8 mouse cellular contexts compared by ENCODE assay signal in the genomic region with DNA sequence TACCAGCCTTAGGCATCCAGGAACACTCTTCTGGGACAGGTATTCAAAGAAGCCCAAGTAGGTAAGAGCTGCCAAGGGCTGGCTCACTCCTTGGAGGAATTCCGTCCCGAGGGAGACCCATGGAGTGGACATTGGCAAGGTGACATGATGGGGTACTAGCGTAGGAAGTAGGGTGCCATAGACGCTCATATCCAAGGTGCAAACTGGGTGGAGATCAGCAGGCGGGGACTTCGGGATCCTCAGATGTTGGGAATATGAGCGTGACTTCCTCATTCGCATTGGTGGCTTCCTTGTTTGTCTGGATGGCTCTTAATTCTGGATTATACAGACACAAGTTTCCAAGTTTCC. TPM values are rescaled to one million over a fixed set of nuclear protein-coding genes. Genes with fewer than 3 reads are reported as not detected.
DNase-seq lines count a peak whose midpoint lies in the region; ATAC-seq and TF ChIP-seq lines count a peak whose summit lies in the region.

No protein-coding gene starts in this region.

- H3K4me1 ChIP-seq in embryonic fibroblast, embryonic 13.5 days (ENCODE audit: control insufficient read depth, insufficient read depth, low read length) = no peaks in the 10 kb centered on the region
- H3K4me1 ChIP-seq in limb, embryonic 11.5 days (ENCODE audit: control insufficient read depth, insufficient read depth, low read length) = no peaks in the 10 kb centered on the region
- H3K4me1 ChIP-seq in midbrain, postnatal 0 days (ENCODE audit: insufficient read depth, low read length) = peaks cover 11% of the 10 kb centered on the region; the same call in 1 of the 2 replicates

- no peaks in the 10 kb centered on the region for H3K27me3 ChIP-seq in limb, embryonic 11.5 days (ENCODE audit: control insufficient read depth, insufficient read depth, low read length)
- no peaks in the 10 kb centered on the region for H3K27me3 ChIP-seq in midbrain, postnatal 0 days (ENCODE audit: insufficient read depth, low read length)

- H3K9me3 ChIP-seq in limb, embryonic 11.5 days (ENCODE audit: control insufficient read depth, low read length) = no peaks in the 10 kb centered on the region
- no peaks in the 10 kb centered on the region for H3K9me3 ChIP-seq in midbrain, postnatal 0 days (ENCODE audit: low read length)

- WGBS in limb, embryonic 11.5 days = 28% methylated on average over 8 of the region's 8 CpGs
- 23% methylated on average over 8 of the region's 8 CpGs for WGBS in midbrain, postnatal 0 days

- H3K27ac ChIP-seq in layer of hippocampus, adult 2 months = no peak overlapping the region
- H3K27ac ChIP-seq in embryonic fibroblast, embryonic 13.5 days (ENCODE audit: insufficient read depth, low read length) = no peak overlapping the region
- no peak overlapping the region; the same call in 1 of the 2 replicates for H3K27ac ChIP-seq in limb, embryonic 11.5 days (replicated peaks; ENCODE audit: low read depth, low read length)
- peak overlapping the region; percentile 69 for H3K27ac ChIP-seq in midbrain, postnatal 0 days (ENCODE audit: low read depth, low read length)

- ATAC-seq in limb, embryonic 11.5 days (ENCODE audit: insufficient number of reproducible peaks, low FRiP score, low TSS enrichment, low read depth) = no peak
- ATAC-seq in midbrain, postnatal 0 days (ENCODE audit: low FRiP score) = peak; percentile 25; the same call in 1 of the 2 replicates
- ATAC-seq in cerebellum, adult (ENCODE audit: insufficient number of reproducible peaks, low FRiP score, low TSS enrichment) = no peak

- DNase-seq in layer of hippocampus, adult 2 months (ENCODE audit: low spot score in 2 of 2) = no peak
- DNase-seq in layer of hippocampus, adult 11-12 months (ENCODE audit: low spot score) = no peak
- DNase-seq in limb, embryonic 11.5 days (ENCODE audit: low spot score) = no peak
- no peak for DNase-seq in midbrain, postnatal 0 days (ENCODE audit: low spot score)
- DNase-seq in ovary, postnatal 36 days (ENCODE audit: low spot score) = no peak
- no peak for DNase-seq in adrenal gland, adult 8-10 months

- TF ChIP-seq CTCF in layer of hippocampus, adult 2 months (conservative IDR thresholded peaks at IDR 0.05) = no peak
- TF ChIP-seq CTCF in embryonic fibroblast, embryonic 13.5 days (IDR thresholded peaks at IDR 0.05; ENCODE audit: borderline replicate concordance, insufficient read depth, low read length) = no peak
- TF ChIP-seq CTCF in midbrain, postnatal 0 days (IDR thresholded peaks at IDR 0.05) = no peak

- no peak for TF ChIP-seq POLR2A in embryonic fibroblast, embryonic 13.5 days (IDR thresholded peaks at IDR 0.05; ENCODE audit: low read depth, low read length)

- peak overlapping the region; percentile 64 for H3K4me3 ChIP-seq in layer of hippocampus, adult 2 months
- H3K4me3 ChIP-seq in embryonic fibroblast, embryonic 13.5 days (ENCODE audit: insufficient read depth, low read length) = peak overlapping the region; percentile 87
- H3K4me3 ChIP-seq in limb, embryonic 11.5 days (ENCODE audit: low read depth, low read length) = peak overlapping the region; percentile 77
- peak overlapping the region; percentile 83 for H3K4me3 ChIP-seq in midbrain, postnatal 0 days (ENCODE audit: low read depth, low read length)

- peak overlapping the region; percentile 96; the same call in 1 of the 2 replicates for H3K9ac ChIP-seq in limb, embryonic 11.5 days (ENCODE audit: low read length)
- H3K9ac ChIP-seq in midbrain, postnatal 0 days (replicated peaks; ENCODE audit: low read length, poor library complexity, severe bottlenecking) = peak overlapping the region; percentile 85

- H3K4me2 ChIP-seq in limb, embryonic 11.5 days (ENCODE audit: low read depth, severe bottlenecking) = peak overlapping the region; percentile 73
- H3K4me2 ChIP-seq in midbrain, postnatal 0 days (ENCODE audit: low read depth, low read length, poor library complexity, severe bottlenecking) = peak overlapping the region; percentile 64

- H3K36me3 ChIP-seq in limb, embryonic 11.5 days (ENCODE audit: control insufficient read depth, insufficient read depth, low read length) = peaks cover 9% of the 10 kb centered on the region; the same call in 1 of the 2 replicates
- peaks cover 15% of the 10 kb centered on the region for H3K36me3 ChIP-seq in midbrain, postnatal 0 days (ENCODE audit: insufficient read depth, low read length)

RNA-seq across cellular contexts. Expression of gene Sh3bp2, which starts 23.5 kb away (rescaled TPM):
- 1 to 10 TPM; 3.3 to 6.6 TPM for total RNA-seq in layer of hippocampus, adult 2 months (2021)
- 5.4 and 7.1 TPM in 2 replicates for polyA plus RNA-seq in embryonic fibroblast, embryonic 13.5 days (2011; ENCODE audit: insufficient read length, low read depth, missing spikeins)
- 7.5 and 10.8 TPM in 2 replicates for polyA plus RNA-seq in limb, embryonic 11.5 days (2014; fragmentation: Nextera tagmentation; extraction: Ambion mirVana)
- total RNA-seq in midbrain, postnatal 0 days (2014; rRNA removed) = 35.5 and 44.1 TPM in 2 replicates
- 17.6 and 20.3 TPM in 2 replicates for polyA plus RNA-seq in midbrain, postnatal 0 days (2015; fragmentation: Nextera tagmentation; extraction: Ambion mirVana)
- total RNA-seq in adrenal gland, adult 8-10 months (2022) = 10 to 100 TPM; 11.5 to 23.9 (median 17.8) TPM

RNA-seq across cellular contexts. Expression of gene Add1, which starts 24.4 kb away (rescaled TPM):
- 100 to 1,000 TPM; 444 to 448 TPM for total RNA-seq in layer of hippocampus, adult 2 months (2021)
- polyA plus RNA-seq in embryonic fibroblast, embryonic 13.5 days (2011; ENCODE audit: insufficient read length, low read depth, missing spikeins) = 189 and 191 TPM in 2 replicates
- 149 and 155 TPM in 2 replicates for polyA plus RNA-seq in limb, embryonic 11.5 days (2014; fragmentation: Nextera tagmentation; extraction: Ambion mirVana)
- 284 and 301 TPM in 2 replicates for total RNA-seq in midbrain, postnatal 0 days (2014; rRNA removed)
- 161 and 166 TPM in 2 replicates for polyA plus RNA-seq in midbrain, postnatal 0 days (2015; fragmentation: Nextera tagmentation; extraction: Ambion mirVana)
- total RNA-seq in adrenal gland, adult 8-10 months (2022) = 100 to 1,000 TPM; 144 to 201 (median 179) TPM

RNA-seq across cellular contexts. Expression of gene Tnip2, which starts 35.3 kb away (rescaled TPM):
- 10 to 100 TPM; 29.9 to 30.9 TPM for total RNA-seq in layer of hippocampus, adult 2 months (2021)
- polyA plus RNA-seq in embryonic fibroblast, embryonic 13.5 days (2011; ENCODE audit: insufficient read length, low read depth, missing spikeins) = 12.5 and 13.9 TPM in 2 replicates
- polyA plus RNA-seq in limb, embryonic 11.5 days (2014; fragmentation: Nextera tagmentation; extraction: Ambion mirVana) = 4.1 and 4.4 TPM in 2 replicates
- total RNA-seq in midbrain, postnatal 0 days (2014; rRNA removed) = 10.3 and 12.8 TPM in 2 replicates
- polyA plus RNA-seq in midbrain, postnatal 0 days (2015; fragmentation: Nextera tagmentation; extraction: Ambion mirVana) = 12.6 and 13.6 TPM in 2 replicates
- total RNA-seq in adrenal gland, adult 8-10 months (2022) = 10 to 100 TPM; 16.3 to 32.3 (median 24.3) TPM
